Mouse (Mus musculus): ENCODE results near the gene Dlgap1.

Gene Dlgap1

DNA sequence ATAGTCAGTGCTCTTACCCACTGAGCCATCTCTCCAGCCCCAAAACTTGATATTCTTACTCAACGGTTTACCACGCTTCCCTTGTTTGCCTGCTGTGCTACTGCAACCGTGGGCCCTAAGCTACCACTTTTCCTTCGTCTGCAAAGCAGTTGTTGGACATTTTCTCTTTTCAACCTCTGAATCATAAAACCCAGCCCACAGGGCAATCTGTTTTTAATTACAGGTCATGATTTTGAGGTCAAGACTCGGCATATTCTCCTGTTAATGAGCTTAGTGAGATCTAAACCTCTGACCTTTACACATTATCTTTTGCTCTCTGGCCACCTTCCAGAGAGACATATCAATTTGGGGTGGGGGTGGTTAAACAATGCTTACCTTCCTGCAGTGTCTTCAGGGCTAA is 869.7 kb downstream of the Dlgap1 start:
- no peak for DNase-seq (ENCODE audit: low spot score in 2 of 2)

DNA sequence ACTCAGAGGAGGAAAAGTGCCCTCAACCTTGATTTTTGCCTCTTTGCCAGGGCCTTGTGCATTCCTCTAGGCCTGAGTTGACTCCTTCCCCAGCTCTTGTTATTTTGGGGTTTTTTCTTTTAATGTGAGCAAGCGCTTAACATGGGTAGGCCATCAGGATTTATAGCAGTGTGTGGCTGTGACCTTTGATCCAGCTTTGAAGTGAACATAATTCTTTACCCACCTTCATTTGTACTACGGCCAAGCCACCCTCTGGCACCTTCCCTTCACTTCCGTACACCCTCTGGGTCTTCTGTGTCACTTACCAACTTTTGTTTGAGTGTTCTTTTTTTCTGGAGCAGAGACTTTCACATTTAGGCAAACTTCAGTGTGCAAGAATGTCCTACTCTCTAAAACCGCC is 874.4 kb downstream of the Dlgap1 start:
- DNase-seq (ENCODE audit: low spot score in 2 of 2), result no peak

- DNase-seq (ENCODE audit: low spot score in 2 of 2), result no peak
Observed at GRCm38 (mm10) chr17:70844971-70845370, 876.1 kb downstream of the Dlgap1 start.

GRCm38 (mm10) chr17:70845543-70845942 is 876.7 kb downstream of the Dlgap1 start:
- DNase-seq (ENCODE audit: low spot score in 2 of 2), result no peak

DNA sequence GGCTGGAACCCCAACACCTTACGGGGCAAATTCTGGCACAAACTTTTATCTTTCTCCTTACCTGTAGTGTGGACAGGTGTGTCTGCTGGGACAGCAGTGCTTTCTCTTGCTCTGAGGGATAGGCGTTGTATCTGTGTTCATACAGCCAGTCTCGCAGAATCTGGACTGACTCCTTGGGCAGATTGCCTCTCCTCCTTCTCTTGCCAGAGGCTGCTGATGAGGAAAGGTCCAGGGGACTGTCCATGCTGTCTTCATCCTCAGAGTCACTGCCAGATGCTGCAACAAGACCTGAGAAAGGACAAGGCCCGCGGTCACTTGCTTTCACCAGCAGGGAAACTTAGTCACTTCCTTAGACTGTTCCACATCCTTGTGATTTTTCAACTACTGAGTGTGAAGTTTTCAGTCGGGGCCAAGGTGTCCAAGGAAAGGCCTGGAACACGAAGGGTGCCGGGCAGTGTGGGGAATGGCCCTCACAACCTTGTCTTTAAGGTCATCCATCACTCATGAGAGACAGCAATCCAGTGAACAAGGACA is 877.3 kb downstream of the Dlgap1 start:
- no peak for DNase-seq (ENCODE audit: low spot score in 2 of 2)

GRCm38 (mm10) chr17:70847086-70847485 is 878.2 kb downstream of the Dlgap1 start:
- DNase-seq (ENCODE audit: low spot score in 2 of 2), result no peak

- DNase-seq (ENCODE audit: low spot score in 2 of 2), result no peak
Observed at GRCm38 (mm10) chr17:70847751-70848510, 879.1 kb downstream of the Dlgap1 start.

- DNase-seq (ENCODE audit: low spot score in 2 of 2), result no peak
Observed at GRCm38 (mm10) chr17:70848511-70849398, 879.9 kb downstream of the Dlgap1 start.

GRCm38 (mm10) chr17:70849399-70850232 is 880.7 kb downstream of the Dlgap1 start:
- peak; percentile 35 to 45 for DNase-seq (ENCODE audit: low spot score in 2 of 2)

DNA sequence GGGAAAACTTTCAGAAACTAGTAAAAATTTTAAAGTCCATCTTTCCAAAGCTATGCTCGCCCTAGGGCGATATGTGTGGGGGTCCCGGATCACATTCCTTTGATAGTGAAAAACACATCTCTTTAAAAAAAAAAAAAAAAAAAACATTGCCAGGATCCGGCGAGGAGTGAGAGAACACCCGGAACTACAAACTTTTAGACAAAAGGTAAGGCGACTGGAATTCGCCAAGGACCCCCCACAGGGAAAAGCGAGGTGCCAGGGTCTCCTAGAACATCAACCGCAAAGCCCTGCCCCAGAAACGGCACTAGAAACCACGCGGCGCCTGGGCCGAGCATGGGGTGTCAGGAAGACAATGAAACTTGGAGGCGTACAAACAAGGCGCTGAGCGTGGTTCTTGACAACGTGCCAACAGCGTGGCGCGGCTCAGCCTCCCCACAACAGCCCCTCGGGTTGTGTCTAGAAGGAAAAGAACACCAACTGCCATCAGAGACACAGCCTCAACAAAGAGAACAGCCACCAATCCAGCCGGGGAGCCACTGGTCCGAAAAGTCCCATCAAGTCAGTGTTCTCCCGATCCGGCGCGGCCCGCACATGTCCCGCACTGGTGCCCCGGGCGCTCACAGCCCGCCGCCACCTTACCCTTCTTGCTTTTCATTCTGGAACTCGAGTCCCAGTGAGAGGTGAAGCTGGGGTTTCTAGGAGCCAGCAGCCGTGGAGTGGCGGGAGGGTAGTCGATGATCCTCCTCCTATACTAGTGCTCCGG is 881.5 kb downstream of the Dlgap1 start:
- no peak for DNase-seq (ENCODE audit: low spot score in 2 of 2)

GRCm38 (mm10) chr17:70850996-70851991 is 882.4 kb downstream of the Dlgap1 start:
- DNase-seq (ENCODE audit: low spot score in 2 of 2), result peak in 1 of 2 experiments; percentile 18

DNA sequence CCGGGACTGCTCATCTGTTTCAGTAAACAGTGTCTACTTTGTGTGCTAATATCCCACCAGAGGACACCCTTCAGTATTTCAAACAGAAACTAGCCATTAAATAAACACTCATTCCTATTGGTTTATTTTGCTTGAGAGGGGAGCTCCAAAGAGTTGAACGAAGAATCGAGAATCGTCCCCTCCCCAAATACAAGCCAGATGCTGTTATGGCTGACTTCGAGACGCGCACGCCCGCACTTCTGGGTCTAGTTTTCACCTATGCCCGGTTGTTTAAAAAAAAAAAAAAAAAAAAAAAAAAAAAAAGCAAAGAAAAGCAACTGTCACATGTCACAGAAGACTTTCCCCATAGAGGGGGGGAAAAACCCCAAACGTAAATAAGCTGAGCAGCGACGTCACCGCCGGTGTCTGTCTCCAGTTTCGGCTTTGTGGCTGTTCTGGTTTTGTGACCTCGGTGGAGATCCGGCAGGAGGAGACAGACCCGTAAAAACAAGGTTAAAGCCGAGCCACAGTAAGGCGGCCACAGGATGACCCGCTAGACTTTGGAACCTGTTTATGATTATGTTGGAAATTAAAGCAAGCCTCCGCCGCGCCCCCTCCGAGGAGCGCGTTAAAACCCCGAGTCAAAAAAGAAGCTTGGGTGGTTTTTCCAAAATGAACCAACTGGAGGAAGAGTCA is 883.3 kb downstream of the Dlgap1 start:
- DNase-seq (ENCODE audit: low spot score in 2 of 2), result no peak

DNA sequence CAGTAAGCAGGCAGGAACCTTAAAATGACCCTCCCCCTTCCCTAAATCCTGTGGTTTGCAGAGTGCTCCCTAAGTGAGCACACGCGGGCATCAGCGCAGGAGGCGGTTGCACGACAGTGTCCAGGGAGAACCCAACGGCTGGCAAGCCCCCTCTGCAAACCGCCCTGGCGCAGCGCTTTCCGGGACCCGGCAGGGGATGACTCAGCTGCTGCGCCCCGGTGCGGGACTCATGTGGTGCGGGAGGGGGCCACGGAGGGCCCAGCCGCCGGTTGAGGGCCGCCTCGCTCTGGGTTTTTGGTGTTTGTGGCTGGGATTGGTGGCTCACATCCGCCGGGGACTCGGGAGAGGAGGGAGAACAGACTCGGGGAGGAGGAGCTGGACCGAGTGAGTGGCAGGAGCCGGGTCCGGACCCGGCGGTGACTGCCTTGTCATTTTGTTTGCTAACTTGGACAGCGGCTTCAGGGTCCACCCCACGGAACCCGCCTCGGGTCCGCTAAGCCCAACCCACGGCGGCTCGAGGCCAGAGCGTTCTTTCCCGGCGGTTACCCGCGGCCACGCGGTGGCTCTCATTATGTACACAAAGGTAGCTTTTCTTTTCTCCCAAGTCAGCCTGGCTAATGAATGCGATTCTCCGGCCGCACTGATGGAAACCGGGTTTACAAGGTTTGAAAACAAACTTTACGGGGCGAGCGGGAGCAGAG is 884.0 kb downstream of the Dlgap1 start:
- DNase-seq (ENCODE audit: low spot score in 2 of 2), result peak; percentile 31 to 45

DNA sequence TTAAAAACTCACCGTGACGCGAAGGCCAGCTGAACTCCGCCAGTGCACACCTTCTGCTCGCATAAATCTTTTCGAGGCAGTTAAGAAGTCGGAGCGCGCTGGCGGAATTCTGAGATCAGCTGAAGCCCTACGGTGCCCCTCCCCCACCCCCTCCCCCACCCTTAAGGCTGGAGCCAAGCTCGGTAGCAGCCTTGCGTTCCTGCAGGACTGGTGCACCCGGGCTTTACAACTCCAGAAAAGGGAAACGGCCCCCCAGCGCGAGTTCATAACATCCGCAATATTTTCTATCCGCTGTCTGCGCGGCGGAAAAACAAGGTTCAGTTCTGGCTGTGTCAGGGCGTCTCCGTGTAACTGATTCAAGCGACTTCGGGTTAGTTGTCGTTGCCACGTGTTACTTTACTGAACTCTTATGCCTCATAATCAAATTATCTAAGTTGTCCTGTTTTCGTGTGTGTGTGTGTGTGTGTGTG is 884.6 kb downstream of the Dlgap1 start, which contains the start of gene Tgif1:
Gene Tgif1 (minus strand): TSS at position 111 of the 470 bp plus-strand sequence.
- DNase-seq (ENCODE audit: low spot score in 2 of 2), result no peak

DNA sequence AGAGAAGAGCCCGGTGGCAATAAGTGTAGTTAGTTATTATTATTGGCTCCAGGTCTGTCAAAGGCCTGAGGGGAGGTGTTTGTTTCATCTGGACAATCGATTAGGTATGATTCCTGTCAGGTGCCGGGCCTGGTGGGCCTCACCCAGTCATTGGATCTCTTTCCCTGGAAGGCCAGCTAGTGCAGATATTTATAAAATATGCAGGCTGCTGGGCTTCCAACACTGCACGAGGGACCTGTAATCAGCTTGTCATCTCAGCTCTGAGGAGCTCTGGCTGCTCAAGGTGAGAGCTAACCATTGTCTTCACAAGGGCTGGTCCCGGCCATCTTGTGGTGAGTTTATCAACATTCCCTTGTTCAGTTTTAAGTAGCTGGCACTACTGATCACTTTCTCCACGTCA is 885.1 kb downstream of the Dlgap1 start:
- no peak for DNase-seq (ENCODE audit: low spot score in 2 of 2)

DNA sequence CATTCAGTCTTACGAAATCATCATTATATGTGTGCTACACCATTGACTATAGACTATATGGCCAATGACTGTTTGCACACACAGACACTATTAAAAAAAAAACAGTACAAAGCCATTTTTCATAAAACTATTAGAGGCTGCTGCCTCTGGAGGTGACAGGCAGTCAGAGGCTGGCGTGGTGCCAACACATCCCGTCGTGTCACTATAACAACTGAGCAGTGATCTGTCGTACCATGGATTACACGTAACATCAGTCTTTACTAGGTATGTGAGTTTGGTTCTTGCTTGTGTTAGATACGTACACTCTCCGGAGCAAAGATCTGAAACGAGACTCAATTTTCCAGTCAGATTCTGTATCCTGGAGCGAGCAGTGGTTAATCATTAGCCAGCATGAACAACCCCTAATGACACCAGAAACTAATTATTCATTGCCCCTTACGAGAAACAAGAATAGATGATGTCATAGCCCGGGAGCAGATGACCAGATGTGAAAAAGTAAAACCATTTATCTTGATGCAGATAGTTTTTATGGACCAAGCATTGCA is 888.1 kb downstream of the Dlgap1 start:
- DNase-seq (ENCODE audit: low spot score in 2 of 2), result no peak

DNA sequence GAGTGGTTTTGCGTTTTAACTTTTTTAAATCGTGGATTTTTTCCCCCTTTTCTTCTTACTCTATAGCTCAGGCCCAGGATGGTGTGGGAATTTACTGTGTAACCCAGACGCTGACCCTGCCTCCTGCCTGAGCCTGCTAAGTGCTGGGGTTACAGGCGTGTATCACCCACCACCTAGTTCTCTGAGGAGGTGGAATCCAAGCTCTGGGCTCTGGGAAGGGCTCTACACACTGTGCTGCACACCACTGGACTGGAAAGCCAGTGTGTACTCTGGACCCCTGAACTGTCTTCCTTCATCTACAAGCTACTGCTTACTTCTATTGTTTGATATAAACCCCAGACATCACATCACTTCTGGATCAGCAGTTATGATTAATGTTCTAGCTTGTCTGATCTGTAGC is 889.9 kb downstream of the Dlgap1 start:
- DNase-seq (ENCODE audit: low spot score in 2 of 2), result no peak

- DNase-seq (ENCODE audit: low spot score in 2 of 2), result no peak
Observed at GRCm38 (mm10) chr17:70864117-70864516, 895.2 kb downstream of the Dlgap1 start.
